Mouse (Mus musculus): ENCODE measurements at regions not wholly inside any gene's neighbourhood (a gene's known extent, or its start where the extent isn't known, plus 50 kb on each side); places are given as distances from the start of the nearest gene placed in this dataset.

GRCm38 (mm10) chr9:43930037-43930404 lies 113.2 kb upstream of the Thy1 start:
- no peak for DNase-seq (ENCODE audit: low read depth, low spot score)

- DNase-seq (ENCODE audit: low read depth, low spot score), result no peak
These were observed 112.7 kb upstream of the Thy1 start for GRCm38 (mm10) chr9:43930476-43930875.

- DNase-seq (ENCODE audit: low read depth, low spot score), result no peak
These were observed 109.0 kb upstream of the Thy1 start for GRCm38 (mm10) chr9:43934012-43934690.

DNA sequence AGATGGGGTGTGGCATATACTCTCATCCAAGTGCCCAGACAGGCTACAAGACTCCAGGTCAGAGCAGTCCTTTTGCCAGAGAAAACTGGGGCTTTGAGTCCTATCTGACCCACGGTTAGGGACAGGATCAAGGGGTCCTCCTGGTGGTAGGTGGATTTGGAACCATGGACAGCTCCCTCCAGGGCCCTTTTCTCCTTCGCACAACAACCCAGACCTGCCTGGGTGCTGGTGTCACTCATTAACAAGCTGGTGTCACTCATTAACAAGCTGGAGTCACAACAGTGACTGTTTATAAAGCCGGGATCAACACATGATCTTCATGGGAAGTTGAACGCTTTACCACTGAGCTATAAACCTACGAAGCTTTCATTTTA lies 108.5 kb upstream of the Thy1 start:
- DNase-seq (ENCODE audit: low read depth, low spot score), result peak; percentile 51

DNA sequence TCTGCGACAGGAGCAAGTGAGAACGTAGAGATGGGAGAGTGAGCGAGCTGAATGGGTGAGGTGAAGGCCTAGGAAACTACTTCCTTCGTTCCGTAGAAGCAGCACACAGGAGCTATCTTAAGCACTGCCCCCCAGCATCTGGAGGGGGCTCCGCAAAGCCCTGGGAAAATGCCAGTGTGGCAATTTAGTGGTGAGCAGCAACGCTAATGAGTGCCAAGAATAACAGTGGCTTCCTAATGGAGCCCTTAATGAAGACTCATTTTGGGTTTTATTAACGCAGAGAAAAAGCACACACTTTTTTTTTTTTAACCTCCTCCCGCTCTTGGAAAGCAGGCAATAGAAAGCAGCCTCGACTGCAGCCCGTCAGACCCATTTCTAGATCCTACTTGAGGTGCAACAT lies 103.8 kb upstream of the Thy1 start:
- no peak for DNase-seq (ENCODE audit: low read depth, low spot score)

DNA sequence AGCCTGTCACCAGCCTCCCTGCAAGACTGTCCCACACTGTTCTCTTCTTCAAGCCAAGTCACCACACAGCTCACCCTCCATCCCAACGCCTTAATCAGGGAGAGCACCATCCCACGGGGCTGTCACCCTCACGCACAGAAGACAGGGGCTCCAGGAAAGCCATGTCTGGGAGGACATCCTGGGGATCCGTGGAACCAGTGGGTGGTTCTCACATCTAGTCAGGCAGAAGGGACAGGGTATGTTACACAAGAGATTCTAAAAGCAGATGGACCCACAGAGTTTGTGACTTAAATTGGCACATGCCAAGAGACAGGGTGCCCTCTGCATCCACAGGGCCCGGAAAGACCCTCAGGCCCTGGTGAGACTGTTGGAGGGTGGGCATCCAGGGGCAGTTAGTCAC lies 101.0 kb upstream of the Thy1 start:
- no peak for DNase-seq (ENCODE audit: low read depth, low spot score)

DNA sequence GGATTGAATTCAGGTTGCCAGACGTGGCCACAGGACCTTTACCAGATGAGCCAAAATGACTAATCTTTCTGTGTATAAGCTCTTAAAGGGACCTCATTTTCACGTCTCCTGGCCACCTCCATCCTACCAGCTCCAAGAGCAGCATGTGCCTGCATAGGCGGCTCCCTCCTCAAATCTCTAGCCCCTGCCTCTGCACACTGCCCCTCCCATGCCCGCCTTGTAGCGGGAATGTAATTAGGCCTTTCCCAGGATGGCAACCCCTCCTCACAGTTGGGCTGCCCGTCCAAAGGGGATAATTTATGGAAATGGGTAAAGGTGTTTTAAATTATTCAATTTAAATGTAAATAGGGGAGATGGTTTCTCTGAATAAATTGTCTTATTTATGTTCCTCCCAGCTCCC lies 99.7 kb upstream of the Thy1 start:
- DNase-seq (ENCODE audit: low read depth, low spot score), result no peak

DNA sequence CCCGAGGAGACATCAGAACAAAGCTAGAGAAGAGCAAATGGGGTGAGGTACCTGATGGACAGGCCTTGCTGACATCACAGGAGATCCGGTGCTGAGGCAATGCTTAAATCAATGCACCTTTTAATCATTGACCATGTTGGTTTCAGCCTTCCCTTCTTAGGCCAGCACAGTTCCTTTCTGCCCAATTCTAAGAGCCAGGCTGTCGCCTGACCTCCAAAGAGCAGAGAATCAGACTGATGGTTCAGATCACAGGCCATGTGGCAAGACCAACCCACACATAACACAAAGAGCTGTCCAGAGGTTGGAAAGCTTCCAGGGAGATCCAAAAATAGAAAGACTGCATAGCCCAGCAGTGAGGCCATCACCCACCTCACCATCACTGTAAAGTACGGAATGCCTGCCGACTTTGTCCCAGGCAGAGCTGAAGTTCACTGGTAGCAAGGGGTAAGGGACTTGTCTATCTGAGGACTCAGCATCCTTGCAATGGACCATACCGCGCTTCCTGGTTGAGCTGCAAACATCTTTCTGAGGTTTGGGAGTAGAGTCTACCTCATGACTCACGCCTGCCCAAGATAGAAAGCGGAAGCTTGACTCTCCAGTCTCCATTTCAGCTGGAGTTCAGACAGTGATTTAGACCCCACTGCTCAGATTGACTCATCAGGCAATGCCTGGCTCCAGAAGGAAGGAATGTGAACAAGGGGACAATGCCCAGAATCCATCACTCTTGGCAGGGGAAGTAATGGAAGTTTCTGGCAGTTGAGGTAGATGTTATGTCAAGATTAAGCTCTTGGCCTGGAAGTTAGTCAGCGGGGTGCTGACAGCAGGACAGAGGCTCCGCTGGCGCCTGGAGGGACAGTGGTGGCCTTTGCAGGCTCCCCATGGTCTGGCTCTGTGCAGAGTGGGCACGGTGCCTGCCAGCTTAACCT lies 98.1 kb upstream of the Thy1 start:
- DNase-seq (ENCODE audit: low read depth, low spot score), result no peak

GRCm38 (mm10) chr9:43945997-43946649 lies 97.1 kb upstream of the Thy1 start:
- no peak for DNase-seq (ENCODE audit: low read depth, low spot score)

DNA sequence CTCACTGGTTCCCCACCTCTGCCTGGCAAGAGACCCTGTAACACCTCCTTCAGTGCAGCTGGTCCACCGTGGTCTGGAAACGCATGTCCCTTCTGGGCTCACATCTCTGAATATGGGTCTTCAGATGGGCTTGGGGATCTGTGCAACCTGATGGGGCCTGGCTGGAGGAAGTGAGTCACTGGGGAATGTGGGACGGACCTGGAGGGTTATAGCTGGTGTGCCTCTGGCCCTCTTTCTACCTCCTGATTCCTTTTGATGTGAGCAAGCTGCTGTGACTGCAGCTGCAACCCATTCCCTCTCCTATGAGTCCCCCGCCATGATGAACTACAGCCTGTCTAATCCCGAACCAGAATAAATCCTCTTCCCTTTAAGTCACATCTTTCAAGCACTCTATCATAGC lies 96.1 kb upstream of the Thy1 start:
- DNase-seq (ENCODE audit: low read depth, low spot score), result no peak

- no peak for DNase-seq (ENCODE audit: low read depth, low spot score)
These were observed 95.6 kb upstream of the Thy1 start for GRCm38 (mm10) chr9:43947490-43948150.

- no peak for DNase-seq (ENCODE audit: low read depth, low spot score)
These were observed 90.1 kb upstream of the Thy1 start for GRCm38 (mm10) chr9:43953128-43953527.

DNA sequence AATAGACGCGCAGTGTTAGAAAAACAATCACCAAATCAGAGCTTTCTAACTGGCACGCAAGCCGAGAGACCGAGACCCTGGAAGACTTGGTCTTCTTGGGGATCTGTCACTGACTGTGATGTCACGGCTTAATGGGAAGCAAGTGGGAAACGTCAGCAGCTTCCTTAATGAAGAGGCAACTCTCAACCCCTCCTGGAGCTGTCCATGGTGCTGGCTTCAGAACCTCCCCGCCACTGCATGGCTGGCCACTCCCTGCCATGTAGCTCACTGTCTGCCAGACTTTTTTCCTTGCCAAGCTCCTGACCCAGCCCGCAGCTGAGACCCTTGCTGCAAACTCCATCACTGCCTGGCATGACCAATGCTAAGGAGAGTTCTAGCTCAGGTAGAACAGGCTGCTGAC lies 83.6 kb upstream of the Thy1 start:
- peak; percentile 74 for DNase-seq (ENCODE audit: low read depth, low spot score)

- no peak for DNase-seq (ENCODE audit: low read depth, low spot score)
These were observed 81.8 kb upstream of the Thy1 start for GRCm38 (mm10) chr9:43961431-43961830.

- no peak for DNase-seq (ENCODE audit: low read depth, low spot score)
These were observed 78.0 kb upstream of the Thy1 start for GRCm38 (mm10) chr9:43965171-43965570.

GRCm38 (mm10) chr9:43965811-43966210 lies 77.4 kb upstream of the Thy1 start:
- no peak for DNase-seq (ENCODE audit: low read depth, low spot score)

GRCm38 (mm10) chr9:43970043-43970795 lies 73.0 kb upstream of the Thy1 start:
- no peak for DNase-seq (ENCODE audit: low read depth, low spot score)

GRCm38 (mm10) chr9:43970858-43971257 lies 72.3 kb upstream of the Thy1 start:
- DNase-seq (ENCODE audit: low read depth, low spot score), result no peak

DNA sequence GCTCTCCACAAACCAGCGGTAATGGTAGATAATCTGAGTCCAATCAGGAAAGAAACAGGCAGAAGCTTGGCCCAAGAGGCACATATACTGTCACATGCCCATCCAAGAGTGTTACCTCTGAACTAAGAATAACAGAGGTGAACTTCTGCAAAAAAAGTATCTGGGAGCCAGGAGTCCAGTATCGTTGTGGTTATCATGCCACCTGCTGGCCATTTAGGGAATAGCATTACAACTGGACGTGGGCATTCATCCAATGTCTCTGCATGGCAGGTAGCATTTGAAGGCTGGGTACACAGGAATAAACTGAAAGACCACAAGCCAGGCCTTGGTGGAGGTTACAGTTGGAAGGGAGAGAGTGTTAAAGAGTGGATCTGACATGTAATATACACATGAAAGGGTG lies 70.9 kb upstream of the Thy1 start:
- DNase-seq (ENCODE audit: low read depth, low spot score), result peak; percentile 52

DNA sequence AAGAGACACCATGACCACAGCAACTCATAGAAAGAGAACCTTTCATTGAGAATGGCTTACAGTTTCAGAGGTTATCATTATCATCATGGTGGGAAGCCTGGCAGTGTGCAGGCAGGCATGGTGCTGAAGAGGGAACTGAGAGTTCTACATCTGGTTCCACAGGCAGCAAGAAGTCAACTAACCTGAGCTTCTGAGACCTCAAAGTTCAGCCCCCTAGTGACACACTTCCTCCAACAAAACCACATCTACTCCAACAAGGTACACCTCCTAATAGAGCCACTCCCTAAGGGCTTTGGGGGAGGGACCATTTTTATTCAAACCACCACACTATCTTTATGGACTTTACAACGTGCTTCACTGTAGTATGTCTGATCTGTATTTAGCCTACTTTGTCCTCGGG lies 67.8 kb upstream of the Thy1 start:
- no peak for DNase-seq (ENCODE audit: low read depth, low spot score)

DNA sequence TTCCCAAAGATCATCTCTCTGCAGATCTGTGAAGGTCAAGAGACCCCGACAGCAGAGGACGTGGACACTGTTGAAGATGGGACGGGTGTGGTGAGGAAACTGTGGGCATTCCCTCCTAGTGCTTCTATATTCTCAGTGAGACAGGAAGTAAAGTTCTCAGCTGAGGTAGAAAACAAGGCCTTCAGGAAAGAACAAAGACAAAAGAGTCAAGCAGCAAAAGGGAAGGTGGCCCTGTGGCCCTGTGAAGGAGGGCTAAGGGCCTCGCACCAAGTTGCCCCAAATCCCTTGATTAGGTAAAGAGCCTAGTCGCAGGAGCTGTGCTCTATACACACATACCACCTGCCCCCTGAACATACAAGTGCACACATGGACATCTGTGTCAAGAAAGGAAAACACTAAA lies 66.8 kb upstream of the Thy1 start:
- no peak for DNase-seq (ENCODE audit: low read depth, low spot score)

Measured in R1 (cell line).